Mouse (Mus musculus) adrenal gland, postnatal 10 days (tissue): ENCODE measurements around the gene Mgat4b. TPM values are rescaled to one million over a fixed set of nuclear protein-coding genes. Genes with fewer than 3 reads are reported as not detected.

Experiments used
- DNase-seq: peaks from one replicate; pipeline ENCODE4 v3.0.0; 2021; ENCODE audit warnings: mixed read lengths
- total RNA-seq, 2 experiments: library from RNA; stranded (reverse); gene quantifications; 2 replicates each; pipeline ENCODE4 v1.2.3; 2021

The Mgat4b gene
- total RNA-seq, 2 experiments from 2014 or later: 118 to 141 TPM

- no peak for DNase-seq
Observed at GRCm38 (mm10) chr11:50198916-50199315, 11.8 kb upstream of the Mgat4b start.

- no peak for DNase-seq
Observed at GRCm38 (mm10) chr11:50200613-50201012, 10.1 kb upstream of the Mgat4b start.

- DNase-seq: no peak
Observed at GRCm38 (mm10) chr11:50201590-50201989, 9.1 kb upstream of the Mgat4b start.

GRCm38 (mm10) chr11:50203302-50203827 lies 7.3 kb upstream of the Mgat4b start:
- no peak for DNase-seq

GRCm38 (mm10) chr11:50205434-50205833 lies 5.3 kb upstream of the Mgat4b start:
- no peak for DNase-seq

GRCm38 (mm10) chr11:50206037-50206436 lies 4.7 kb upstream of the Mgat4b start:
- no peak for DNase-seq

- DNase-seq: no peak
Observed at GRCm38 (mm10) chr11:50207344-50207743, 3.3 kb upstream of the Mgat4b start.

- no peak for DNase-seq
Observed at GRCm38 (mm10) chr11:50208039-50208438, 2.7 kb upstream of the Mgat4b start.

- peak; percentile 94 for DNase-seq
Observed at GRCm38 (mm10) chr11:50210101-50210504, 587 bp upstream of the Mgat4b start.

- DNase-seq: no peak
Observed at GRCm38 (mm10) chr11:50211322-50212059, 801 bp downstream of the Mgat4b start.

GRCm38 (mm10) chr11:50212060-50212739 lies 1.5 kb downstream of the Mgat4b start:
- no peak for DNase-seq

GRCm38 (mm10) chr11:50212848-50213758 lies 2.4 kb downstream of the Mgat4b start:
- peak; percentile 88 for DNase-seq

- DNase-seq: no peak
Observed at GRCm38 (mm10) chr11:50214631-50215030, 3.9 kb downstream of the Mgat4b start.

GRCm38 (mm10) chr11:50215633-50216032 lies 4.9 kb downstream of the Mgat4b start:
- DNase-seq: no peak

- no peak for DNase-seq
Observed at GRCm38 (mm10) chr11:50216724-50217366, 6.2 kb downstream of the Mgat4b start.

- no peak for DNase-seq
Observed at GRCm38 (mm10) chr11:50217811-50218210, 7.1 kb downstream of the Mgat4b start.

GRCm38 (mm10) chr11:50219833-50220232 lies 9.1 kb downstream of the Mgat4b start:
- no peak for DNase-seq

- no peak for DNase-seq
Observed at GRCm38 (mm10) chr11:50222559-50223276, 12.0 kb downstream of the Mgat4b start.

- no peak for DNase-seq
Observed at GRCm38 (mm10) chr11:50223783-50224662, 13.3 kb downstream of the Mgat4b start.
